Mouse (Mus musculus): ENCODE results near the gene Nxph4.

- no peak for TF ChIP-seq CTCF (IDR thresholded peaks at IDR 0.05; ENCODE audit: low read depth, low read length)
- no peak for TF ChIP-seq POLR2A (IDR thresholded peaks at IDR 0.05; ENCODE audit: borderline replicate concordance, low read depth, low read length)
These were observed 18.3 kb downstream of the Nxph4 start for GRCm38 (mm10) chr10:127515983-127516459.

All from bone marrow macrophage, adult 2 months (primary cell).